Mouse (Mus musculus) CD4-positive, CD25-positive, alpha-beta regulatory T cell, adult 2 months (primary cell): ENCODE data around the gene Psenen.

Source experiments
- DNase-seq: peaks from one replicate; pipeline ENCODE4 v3.0.0-alpha.2; 2012; ENCODE audit warnings: low read depth, low spot score

Psenen gene

GRCm38 (mm10) chr7:30515003-30515760 is 48.2 kb downstream of the Psenen start:
- no peak for DNase-seq
